Mouse (Mus musculus) T-helper 2 cell (primary cell): ENCODE measurements around the gene Krt14.

Experiments used
- in situ Hi-C: fragments of 300-600 bp; cut with MboI, MseI; formaldehyde crosslinking; loops from one replicate; pipeline ENCODE4 v1.15.1; 2025; ENCODE audit warnings: high pct_unique_total_duplicates

Gene Krt14

DNA sequence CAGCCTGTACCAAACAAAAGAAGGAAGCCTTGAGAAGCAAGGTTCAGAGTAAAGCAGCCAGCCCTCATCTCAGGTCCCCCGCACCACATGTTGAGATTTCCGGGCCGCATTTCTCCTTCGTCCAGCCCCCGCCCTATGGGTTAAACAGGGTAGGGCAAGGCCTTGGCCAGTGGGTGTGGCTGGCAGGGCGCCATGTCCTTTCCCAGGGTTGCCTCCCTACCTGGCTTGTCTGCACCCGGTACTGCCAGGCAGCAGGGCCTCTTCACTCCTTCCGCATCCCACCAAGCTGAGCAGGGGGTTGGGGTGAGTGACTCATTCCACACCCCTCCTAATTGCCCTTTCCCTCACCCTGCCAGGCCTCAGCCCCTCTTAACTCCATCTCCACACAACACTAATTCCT lies 39.3 kb downstream of the Krt14 start:
- in situ Hi-C loops = loop anchor here (10.0 kb wide), 1 partner anchor 117 kb away; no protein-coding TSS in a partner anchor

DNA sequence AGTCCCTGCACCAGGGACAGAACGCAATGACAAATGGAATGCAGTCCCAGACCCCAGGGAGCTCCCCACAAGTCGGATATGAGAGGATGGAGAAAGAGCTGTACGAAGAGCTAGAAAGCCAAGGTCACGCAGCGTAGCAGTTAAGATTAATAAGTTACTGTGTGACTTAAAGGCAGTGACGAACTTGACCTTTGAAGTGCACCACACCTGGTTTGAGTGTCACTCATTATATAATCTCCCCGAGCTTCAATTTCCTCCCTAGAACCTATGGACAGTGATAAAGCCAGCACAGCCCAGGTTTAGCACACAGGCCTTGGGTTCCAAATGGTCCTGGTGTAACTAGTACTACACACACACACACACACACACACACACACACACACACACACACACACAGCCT lies 43.0 kb downstream of the Krt14 start:
- in situ Hi-C loops = loop anchor here (10.0 kb wide), 1 partner anchor 120 kb away; no protein-coding TSS in a partner anchor

DNA sequence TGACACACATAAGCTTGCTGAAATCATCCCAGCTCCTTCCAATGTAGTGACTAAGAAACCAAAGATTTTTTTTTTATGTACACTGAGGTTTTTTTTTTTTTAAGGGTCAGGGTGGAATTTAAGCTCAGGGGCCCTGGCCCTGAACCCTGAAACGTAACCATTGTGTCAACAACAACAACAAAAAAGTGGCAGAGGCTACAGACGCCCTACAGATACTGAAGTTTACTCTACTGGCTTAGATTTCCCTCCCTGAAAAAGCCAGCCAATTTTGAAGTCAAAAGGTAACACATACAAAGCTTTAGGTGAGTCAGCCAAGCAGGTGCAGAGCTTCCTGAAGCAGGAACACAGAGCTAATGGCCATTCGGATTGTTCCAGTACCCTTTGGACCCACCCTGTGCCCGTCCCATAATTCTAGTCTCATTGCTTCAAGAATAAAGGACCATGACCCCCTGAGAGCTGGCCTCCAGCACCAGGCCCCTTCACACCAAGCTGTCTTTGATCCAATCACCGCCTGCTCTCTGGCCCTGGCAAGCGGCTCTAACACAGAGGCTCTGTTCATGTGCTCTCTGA lies 49.4 kb downstream of the Krt14 start:
- in situ Hi-C loops = no loop called here

DNA sequence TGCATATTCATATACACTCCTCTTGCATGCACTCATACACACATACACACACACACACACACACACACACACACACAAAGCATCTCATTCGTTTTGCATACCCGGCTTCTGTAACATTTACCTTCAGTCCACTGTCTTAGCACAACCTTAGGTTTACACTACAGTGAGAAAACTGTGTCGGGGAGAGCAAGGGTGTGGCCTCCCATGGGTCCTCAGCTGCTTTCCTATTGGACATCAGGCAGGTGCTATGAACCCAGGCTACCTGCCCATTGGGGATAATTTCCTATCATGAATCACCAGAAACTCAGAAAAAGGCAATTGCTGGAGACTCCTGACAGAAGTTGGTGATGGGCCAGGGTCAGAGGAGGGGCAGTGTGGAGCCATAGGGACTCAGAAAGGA lies 50.0 kb downstream of the Krt14 start:
- in situ Hi-C loops = no loop called here

DNA sequence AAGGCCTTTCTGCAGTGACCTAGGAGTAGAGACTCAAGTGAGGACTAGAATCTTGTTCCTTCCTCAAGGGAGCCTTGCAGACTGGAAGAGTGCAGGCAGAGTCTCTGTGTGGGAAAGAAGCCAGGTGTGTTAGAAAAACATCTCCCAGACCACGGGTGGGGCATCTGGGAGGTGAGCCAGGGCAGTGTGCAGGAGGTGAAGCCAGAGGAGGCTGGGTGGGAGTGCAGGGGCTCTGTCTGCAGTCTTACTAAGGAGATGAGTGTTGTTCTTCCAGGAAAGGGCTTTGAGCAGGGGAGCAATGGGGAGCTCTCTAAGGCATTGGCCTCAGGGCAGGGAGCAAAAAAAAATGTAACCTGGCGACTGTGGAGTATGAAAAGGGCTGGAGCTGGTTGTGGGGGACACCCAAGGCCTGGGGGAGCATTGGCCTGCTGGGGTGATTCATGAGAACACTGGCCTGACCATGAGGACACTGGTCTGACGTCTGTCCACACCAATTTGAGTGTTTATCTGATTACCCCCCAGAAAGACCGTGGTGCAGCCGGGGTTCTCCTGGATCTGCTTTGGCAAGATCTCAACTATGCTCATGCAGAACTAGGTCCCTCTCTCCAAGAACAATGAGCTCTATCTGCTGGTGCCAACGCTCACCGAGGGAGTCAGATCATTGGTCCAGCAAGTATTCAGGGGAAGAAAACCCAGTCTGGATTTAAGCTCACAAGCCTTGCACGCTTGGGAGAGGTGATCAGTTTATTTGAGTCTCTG lies 51.7 kb downstream of the Krt14 start:
- in situ Hi-C loops = no loop called here
